Mouse (Mus musculus) cerebellum, postnatal 36 days (tissue): ENCODE measurements around the gene Atoh8.

ENCODE experiments used
- DNase-seq, 2 experiments: peaks; one replicate each; pipeline ENCODE4 v3.0.0; 2021 to 2022; ENCODE audit warnings: mixed read lengths in 2 of 2

The Atoh8 gene

DNA sequence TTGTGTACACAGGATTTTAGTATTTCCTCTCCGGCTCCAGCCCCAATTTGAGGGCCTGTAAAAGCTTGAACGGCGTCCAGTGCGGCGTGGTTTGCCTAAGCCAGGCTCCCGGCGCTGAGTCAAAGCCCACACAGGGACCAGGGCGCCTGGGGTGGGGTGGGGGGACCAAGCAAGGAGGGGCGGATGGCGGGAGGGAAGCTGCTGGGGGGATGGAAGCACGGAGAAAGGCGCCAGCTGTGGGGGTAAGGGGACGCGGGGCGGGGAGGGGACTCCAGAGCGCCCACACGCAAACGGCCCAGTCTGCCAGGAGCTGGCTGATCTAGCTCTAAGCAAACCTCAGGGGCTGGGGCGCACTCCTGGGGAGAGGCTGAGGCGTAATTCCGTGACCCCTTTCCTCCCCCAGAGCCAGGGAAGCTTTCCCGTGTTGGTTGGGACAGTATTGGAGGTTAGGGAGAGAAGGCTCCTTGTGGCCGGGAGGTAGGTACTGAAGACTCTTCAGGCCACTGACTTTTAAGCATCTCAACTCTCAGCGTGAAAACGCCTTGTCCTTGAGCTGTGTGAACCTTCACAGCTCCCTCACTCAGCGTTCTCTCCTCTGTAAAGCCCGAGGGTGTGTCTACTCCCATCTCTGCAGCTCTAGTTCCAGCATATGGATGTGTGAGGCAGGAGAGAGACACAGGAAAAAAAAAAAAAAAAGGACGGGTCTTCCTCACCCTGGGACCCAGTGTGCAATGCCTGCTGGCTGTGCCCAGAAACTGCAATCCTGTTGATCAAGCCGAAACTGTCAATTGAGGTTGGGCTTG, 46.1 kb downstream of the Atoh8 start:
- no peak for DNase-seq

DNA sequence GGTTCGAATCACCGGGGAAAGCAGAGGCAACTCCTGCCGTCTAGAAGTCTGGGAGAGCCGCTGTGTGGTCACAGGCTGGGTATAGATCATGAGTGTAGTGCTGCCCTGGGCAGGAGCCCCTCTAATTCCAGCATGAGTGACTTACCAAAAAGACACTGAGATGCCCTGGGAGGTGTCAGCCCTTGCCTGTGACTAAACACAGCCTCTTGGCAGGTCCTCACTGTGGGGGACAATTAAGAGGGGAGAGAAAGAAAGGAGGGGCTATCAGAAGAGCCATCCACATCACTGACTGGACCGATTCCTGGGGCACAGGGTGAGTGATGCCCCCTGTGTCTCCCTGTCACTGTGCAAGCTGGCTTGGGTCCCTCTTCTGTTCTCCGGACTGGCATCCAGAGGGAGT, 48.6 kb downstream of the Atoh8 start:
- no peak for DNase-seq

DNA sequence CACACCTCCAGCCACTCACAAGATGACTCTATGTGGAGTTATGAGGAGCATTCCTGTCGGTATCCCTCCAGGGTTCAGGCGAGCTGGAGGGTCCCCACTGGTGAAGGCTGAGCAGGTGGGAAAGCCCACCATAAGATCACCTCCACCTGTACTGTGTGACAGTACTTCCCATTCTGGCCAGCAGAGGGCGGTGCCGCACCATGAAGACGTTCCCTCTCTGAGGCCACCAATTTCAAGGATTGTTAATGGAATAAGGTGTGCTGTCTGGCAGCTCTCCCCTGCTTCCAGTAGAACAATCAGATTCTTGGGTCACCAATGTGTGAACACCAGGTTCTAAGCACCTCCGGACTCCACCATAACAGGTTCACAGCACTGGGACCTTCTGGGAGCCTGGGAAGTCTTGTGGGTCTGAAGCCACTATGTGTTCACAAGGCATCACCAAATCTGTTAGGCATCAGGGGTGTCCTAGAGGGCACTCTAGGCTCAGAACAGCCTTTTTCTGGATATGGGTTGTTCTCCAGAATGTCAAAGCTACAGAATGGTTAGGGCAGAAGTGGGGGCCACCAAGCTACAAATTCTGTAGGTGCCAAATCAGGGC, 49.4 kb downstream of the Atoh8 start:
- DNase-seq, result peak; percentile 87 to 92

DNA sequence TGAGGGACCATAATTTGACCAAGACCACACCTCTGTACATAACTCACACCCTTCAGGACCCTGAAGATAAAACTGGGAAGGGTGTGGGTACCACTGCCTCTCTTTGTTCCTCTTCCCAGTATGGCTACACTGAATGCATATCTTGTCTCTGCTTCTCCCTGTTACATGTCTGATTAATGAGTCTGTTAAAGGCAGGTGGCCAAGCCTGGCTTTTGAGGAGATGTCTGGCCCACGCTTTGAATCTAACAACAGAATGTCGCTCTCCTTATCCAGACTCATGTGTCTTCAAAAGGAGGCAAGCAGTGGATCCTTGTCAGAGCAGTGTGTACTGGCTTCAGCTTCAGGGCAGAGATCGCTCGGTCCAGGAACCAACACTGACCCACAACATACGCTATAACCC, 50.8 kb downstream of the Atoh8 start:
- DNase-seq, result no peak

DNA sequence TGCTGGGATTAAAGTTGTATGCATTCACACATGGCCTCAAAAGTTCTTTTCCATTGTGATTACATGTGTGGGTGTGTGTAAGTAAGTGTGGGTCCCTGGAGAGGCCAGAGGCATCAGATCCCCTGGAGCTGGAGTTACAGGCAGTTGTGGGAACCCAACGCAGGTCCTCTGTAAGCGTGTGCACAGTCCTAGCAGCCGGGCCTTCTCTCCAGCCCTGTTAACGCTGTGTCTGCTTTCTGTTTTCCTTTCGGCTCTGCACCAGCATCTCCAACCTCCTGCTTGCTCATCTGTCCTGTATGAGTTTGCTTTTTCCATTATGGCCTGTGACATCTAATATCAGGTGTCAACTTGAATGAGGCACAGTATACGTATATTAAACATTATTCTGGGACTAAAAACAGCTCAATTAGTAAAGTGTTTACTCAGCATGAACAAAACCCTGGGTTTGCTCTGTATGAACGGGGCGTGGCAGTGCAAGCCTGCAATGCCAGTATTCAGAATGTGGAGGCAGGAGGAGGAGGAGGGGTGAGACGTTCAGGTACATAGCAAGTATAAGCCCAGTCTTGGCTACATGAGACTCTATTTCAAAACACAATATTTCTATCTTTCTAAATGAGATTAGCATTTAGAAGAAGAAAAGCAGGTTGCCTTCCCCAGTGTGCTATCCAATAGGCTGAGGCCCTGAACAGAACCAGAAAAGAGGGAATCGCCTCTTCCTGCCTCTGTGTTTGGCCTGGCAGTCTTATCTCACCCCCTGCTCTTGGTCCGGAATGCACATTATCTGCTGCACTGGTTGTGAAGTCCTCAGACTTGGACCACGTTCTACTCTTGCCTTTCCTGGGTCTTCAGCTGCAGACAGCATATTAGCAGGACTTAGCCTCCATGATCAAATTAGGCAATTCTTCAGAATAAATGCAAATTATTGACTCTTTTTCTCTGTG, 55.5 kb downstream of the Atoh8 start:
- DNase-seq, result no peak

DNA sequence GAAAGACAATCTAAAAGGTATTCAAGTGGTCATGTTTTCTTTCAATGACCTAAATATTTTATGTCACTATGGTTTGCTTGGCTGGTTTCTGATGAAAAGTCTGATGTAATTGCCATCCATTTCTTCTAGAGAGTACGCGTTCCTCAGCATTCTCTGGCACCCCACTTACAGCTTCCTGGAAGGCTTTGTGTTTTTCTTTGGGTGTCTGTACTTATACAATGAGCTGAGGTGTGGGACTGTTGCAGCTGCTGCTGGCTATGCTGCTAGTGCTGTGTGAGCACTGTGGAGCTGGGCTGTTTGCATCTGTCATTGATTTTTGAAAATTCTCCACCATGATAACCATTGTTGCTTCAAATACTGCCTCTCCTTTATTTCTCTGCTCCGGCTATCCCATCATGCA, 56.4 kb downstream of the Atoh8 start:
- DNase-seq, result no peak

DNA sequence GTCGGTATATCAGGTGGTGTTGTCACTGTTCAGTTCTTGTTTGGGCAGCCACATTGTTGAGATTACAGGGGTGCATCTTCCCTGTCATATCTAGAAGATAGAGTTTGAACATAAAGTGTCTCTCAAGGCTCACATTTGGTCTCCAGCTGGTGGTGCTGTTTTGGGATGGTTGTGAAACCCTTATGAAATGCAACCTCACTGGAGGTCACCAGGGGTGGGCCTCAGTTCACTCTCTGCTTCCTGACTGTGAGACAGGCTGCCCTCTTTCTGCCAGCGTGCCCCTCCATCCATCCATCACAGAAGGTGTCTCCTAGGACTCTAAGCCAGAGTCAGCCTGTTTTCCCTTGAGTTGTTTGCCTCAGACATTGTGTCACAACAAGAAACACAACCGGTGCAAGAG, 58.0 kb downstream of the Atoh8 start:
- DNase-seq, result no peak

DNA sequence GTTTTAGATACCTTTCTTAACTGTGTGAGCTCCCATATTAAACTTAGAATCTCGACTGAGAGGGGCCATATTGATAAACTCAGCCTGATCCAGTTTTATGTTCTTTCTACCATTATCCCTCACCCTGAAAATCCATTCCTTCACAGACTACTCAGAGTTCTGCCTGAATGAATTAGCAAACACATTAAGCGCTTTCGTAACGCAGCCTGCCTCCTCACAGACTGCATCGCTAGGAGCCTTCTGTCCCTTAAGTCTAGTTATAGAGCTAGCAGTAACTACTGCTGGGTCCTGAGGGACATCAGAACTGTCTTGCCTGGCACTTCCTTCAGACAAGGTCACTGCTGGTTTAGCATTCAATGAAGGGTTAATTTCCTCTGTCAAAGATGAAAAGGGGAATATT, 59.4 kb downstream of the Atoh8 start:
- no peak for DNase-seq

DNA sequence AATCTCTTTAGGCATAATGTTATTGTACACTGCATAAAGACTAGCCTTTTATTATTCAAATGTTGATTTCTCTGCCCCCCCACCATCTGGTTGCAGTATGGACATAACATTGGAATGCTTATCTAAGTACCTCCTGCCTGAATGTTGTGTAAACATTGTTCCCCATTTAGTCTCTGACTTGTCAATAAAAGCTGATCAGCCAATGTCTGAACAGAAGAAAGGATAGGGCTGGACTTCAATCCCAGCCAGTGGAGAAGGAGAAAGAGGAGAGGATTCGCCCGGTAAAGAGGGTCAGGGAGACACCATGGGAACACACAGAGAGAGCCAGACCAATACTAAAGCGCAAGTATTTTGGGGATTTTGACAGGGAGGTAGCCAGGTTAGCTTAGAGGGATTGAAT, 60.0 kb downstream of the Atoh8 start:
- DNase-seq, result no peak

DNA sequence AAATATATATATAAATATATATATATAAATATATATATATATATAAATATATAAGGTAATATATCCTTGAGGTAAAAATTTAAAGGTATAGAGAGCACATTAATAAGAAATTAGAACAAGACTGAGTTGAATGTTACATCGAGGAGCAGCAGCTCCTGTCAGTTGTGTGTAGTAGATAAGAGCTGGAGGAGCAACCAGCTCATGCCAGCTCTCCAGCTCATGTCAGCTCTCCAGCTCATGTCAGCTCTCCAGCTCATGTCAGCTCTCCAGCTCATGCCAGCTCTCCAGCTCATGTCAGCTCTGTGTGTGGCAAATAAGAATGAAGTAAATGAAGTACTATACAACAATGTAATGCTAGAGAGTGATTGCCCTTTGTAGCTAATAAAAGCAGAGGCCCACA, 62.0 kb downstream of the Atoh8 start:
- no peak for DNase-seq

DNA sequence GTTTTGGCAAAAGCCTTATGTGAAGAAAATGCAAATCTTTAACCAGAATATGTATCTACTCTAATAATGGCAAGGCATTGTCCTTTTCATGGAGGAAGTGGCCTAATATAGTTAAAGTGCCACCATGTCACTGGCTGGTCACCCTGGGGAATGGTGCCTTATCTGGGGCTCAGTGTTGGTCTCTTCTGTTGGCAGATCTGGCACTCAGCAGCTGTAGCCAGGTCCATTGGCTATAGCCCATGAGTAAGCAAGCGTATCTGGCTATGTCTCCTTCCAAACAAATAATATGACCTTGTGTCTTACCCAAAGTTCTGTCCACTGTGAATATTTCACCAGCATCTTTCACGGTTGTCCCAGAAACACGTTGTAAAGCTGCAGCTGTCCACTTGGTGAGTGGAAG, 64.0 kb downstream of the Atoh8 start:
- no peak for DNase-seq

DNA sequence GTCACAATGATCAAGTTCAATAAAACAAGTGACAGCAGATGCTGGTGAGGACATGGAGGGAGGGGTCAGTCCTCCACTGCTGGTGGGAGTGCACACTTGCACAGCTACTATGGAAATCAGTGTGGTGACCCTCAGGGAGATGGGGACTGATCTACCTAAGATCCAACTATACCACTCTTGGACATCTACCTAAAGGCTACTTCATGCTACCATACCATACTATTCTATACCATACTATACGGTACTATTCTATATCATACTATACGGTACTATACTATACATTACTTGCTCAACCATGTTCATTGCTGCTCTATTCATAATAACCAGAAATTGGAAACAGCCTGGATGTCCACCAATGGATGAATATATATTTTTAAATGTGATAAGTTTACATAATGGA, 69.5 kb downstream of the Atoh8 start:
- DNase-seq, result no peak

DNA sequence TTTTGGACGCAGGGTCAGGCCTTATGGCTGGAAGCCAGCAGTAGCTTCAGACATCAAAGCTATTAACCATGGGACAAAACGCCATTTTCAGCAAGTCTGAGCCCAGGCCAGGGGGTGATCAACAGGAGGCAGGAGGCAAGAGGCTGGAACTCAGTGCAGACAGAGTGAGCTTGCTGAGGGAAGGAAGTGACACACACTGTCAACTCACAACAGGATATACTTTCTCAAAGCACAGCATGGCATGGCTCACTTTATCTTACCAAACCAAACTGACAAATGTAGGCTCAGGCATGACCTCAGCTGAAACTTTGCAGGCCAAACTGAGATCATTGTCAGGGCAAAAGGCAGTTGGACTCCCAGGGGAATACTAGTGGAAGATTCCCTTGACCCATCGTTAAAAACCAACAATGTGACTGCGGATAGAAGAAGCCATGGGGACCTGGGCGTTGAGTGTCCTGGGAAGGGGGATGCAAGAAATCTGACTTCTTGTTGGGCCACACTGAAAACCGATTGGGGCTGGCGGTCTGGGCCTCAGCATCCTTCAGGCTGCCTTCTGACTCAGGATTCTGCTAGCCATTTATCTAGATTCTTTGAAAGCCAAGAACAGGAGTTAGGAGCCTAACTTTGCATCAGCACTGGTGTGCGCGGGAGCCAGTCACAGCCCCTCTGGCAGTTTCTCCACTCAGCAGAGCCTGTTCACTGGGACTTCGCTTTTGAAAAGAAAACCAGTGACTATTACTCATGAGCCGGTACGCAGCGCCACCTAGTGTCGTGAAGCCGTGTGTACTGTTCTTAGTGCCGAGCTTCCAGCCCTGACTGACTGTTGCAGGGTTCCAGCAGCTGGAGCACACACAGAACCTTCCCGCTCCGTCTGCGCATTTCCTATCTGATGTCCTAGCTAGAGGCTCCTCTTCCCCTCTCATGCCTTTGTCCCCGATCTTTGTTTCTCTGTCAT, 70.8 kb downstream of the Atoh8 start:
- peak; percentile 86 to 93 for DNase-seq

DNA sequence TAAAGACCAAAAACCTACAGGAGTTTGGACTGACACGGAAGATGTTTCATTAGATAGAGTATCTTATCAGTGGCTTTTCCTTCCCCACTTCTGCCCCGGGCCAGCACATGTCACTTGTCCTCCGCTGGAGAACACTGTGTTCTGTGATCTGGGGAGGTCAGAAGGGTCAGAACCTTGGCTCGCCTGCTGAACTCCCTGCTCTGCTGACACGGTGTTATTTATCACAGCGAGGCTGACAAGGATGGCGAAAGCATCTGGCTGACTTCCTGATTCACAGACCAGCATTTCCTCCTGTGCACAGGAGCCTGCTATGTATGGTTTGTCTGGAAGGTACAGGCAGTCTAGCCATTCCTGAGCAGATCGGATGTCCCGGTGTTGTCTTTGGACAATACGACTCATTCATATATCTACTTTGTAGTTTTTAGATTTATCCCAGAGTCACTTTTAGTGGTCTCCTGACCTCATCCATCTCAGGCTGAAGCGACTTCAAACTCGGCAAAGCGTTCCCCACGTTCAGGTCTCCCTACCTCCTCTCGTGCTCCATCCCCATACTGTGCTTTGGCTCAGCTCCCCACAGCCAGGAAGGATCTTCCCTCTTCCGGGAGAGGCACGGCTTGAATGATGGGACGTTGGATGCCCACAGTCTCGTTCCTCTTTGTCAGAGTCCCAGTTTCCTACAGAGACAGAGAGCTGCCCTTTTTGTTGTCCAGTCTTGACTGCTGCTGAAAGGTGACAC, 73.1 kb downstream of the Atoh8 start:
- DNase-seq, result no peak

DNA sequence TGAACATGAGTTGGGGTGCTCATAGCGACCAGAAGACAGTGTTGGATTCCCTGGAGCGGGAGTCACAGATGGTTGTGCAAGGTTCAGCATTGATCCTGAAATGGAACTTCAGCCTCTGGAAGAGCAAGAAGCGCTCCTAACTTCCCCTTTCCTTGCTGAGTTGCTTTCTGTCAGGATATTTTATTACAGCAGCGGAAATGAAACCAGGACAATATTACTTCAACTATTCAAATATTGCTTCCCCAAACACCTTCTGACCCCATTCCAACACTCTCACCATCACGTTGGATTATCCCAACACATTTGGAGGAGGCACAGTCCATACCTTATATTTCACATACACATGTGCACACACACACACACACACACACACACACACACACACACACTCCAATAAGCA, 73.6 kb downstream of the Atoh8 start:
- no peak for DNase-seq

DNA sequence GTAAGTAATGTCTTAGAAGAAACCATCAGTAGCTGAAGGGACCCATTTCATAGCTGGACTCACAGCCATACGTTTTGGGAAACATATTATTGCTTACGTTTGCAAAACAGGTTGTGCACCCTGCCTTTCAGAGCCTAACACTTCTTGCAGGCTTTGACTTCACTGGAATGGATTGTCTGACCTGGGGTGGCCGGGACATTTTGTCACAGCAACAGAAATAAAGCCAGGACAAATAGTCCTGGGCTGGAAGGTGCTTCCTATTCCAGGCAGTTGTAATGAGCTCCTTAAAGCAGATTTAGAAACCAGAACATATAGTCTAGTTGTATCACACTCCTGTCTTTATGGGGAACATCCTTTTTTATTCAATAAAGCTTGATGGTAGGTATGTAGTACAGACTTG, 74.4 kb downstream of the Atoh8 start:
- no peak for DNase-seq

DNA sequence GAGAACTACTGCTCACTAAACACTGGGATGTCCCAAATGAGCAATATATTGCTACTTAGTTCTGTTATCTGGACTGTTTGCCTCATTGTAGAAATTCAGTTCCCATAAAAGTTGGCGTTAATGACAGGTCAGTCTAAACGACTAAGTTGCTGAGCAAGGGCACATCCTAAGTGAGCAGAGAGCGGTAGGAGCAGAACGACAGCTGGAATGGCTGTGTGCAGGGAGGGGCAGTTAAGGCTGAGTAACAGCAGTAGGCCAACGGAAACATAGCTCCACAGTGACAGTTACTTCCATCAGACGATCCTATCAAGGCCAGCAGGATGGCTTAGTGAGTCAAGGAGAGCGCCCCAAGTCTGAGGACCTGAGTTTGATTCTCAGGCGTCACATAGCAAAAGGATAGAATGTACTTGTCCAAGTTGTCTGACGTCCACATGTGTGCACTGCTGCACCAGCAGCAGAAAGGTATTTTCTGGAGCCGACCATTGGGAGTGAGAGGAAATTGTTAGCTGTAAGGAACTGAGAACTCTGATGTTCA, 75.4 kb downstream of the Atoh8 start:
- DNase-seq, result no peak

DNA sequence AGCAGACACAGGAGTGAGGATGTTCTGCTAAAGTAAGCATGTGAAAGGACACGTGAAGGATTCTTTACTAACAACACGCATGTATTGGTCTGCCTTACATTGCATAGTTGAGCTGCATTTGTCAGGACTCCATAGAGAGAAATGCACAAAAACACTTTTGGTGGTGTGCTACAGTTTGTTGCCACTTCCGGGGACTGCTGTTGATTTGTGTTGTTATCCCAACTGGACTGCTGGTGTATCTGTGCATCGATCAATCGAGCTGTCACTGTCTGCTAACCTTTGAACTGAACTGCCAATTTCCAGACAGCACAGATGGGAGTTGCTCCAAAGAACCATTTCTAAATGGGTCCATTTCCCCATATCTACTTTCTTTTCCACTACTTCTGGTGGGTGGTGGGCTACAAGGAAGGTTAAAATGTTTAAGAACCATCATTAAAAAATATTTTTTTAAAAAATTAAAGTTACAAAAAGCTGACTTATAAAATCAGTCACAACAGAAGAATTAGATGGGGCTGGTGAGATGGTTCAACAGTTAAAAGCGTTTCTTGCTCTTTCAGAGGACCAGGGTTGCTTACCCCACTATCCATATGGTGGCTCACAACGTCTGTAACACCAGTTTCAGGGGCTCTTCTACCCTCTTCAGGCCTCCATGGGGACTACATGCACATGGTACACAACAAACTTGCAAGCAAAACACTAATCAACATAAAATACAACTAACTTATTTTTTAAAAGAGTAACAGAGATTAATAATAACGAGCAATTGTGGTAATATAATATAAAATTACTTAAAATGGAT, 76.2 kb downstream of the Atoh8 start:
- DNase-seq, result no peak
